Mouse (Mus musculus): Measurements from ENCODE around the gene Slc25a1.

Gene Slc25a1

GRCm38 (mm10) chr16:17922163-17922538, 5.9 kb downstream of the Slc25a1 start:
- no peak for DNase-seq (ENCODE audit: extremely low spot score, low spot score)

GRCm38 (mm10) chr16:17921325-17922162, 6.5 kb downstream of the Slc25a1 start:
- DNase-seq (ENCODE audit: extremely low spot score, low spot score): peak; percentile 96

GRCm38 (mm10) chr16:17920586-17920985, 7.4 kb downstream of the Slc25a1 start:
- DNase-seq (ENCODE audit: extremely low spot score, low spot score): peak; percentile 36

- peak; percentile 55 for DNase-seq (ENCODE audit: extremely low spot score, low spot score)
These were observed 13.4 kb downstream of the Slc25a1 start, which contains the start of gene Gsc2 for GRCm38 (mm10) chr16:17914307-17915249. Gene Gsc2 (minus strand): TSS chr16:17915059.

- DNase-seq (ENCODE audit: extremely low spot score, low spot score): peak; percentile 85
These were observed 16.9 kb downstream of the Slc25a1 start, which contains the start of gene Ess2 for GRCm38 (mm10) chr16:17911052-17911595. Gene Ess2 (minus strand): TSS chr16:17911348.

- DNase-seq (ENCODE audit: extremely low spot score, low spot score): no peak
These were observed 29.6 kb downstream of the Slc25a1 start, which contains the start of the genes Dgcr2 and Tssk2 for GRCm38 (mm10) chr16:17898462-17898861. Gene Dgcr2 (minus strand): TSS chr16:17898562. Gene Tssk2 (plus strand): TSS chr16:17898637.

- no peak for DNase-seq (ENCODE audit: extremely low spot score, low spot score)
These were observed 31.9 kb downstream of the Slc25a1 start for GRCm38 (mm10) chr16:17896091-17896490.

GRCm38 (mm10) chr16:17893923-17894322, 34.1 kb downstream of the Slc25a1 start, which contains the start of gene Tssk1:
Gene Tssk1 (plus strand): TSS chr16:17894223.
- DNase-seq (ENCODE audit: extremely low spot score, low spot score): no peak

- DNase-seq (ENCODE audit: extremely low spot score, low spot score): no peak
These were observed 35.4 kb downstream of the Slc25a1 start for GRCm38 (mm10) chr16:17892606-17893005.

GRCm38 (mm10) chr16:17891567-17891959, 36.5 kb downstream of the Slc25a1 start, which contains the start of gene Gm20518:
Gene Gm20518 (minus strand): TSS chr16:17891671.
- peak; percentile 99 for DNase-seq (ENCODE audit: extremely low spot score, low spot score)

GRCm38 (mm10) chr16:17890917-17891566, 37.0 kb downstream of the Slc25a1 start:
- DNase-seq (ENCODE audit: extremely low spot score, low spot score): no peak

- no peak for DNase-seq (ENCODE audit: extremely low spot score, low spot score)
These were observed 37.7 kb downstream of the Slc25a1 start for GRCm38 (mm10) chr16:17890342-17890727.

- DNase-seq (ENCODE audit: extremely low spot score, low spot score): no peak
These were observed 38.2 kb downstream of the Slc25a1 start for GRCm38 (mm10) chr16:17889689-17890341.

GRCm38 (mm10) chr16:17884116-17884515, 43.9 kb downstream of the Slc25a1 start:
- DNase-seq (ENCODE audit: extremely low spot score, low spot score): no peak

GRCm38 (mm10) chr16:17882196-17882595, 45.8 kb downstream of the Slc25a1 start:
- DNase-seq (ENCODE audit: extremely low spot score, low spot score): no peak

- DNase-seq (ENCODE audit: extremely low spot score, low spot score): no peak
These were observed 48.4 kb downstream of the Slc25a1 start for GRCm38 (mm10) chr16:17879571-17879970.

- no peak for DNase-seq (ENCODE audit: extremely low spot score, low spot score)
These were observed 51.9 kb downstream of the Slc25a1 start for GRCm38 (mm10) chr16:17876096-17876495.

Measured in neural tube, embryonic 10.5 days (tissue).